Mouse (Mus musculus) fat pad, adult 2 months (tissue): ENCODE data around the gene Ttc7.
A peak's percentile ranks its signal among the peaks of the same experiment; 100 is the strongest.

Experiments used
- DNase-seq: peaks from one replicate; pipeline ENCODE4 v3.0.0-alpha.2; 2011; ENCODE audit warnings: low read depth, low spot score; ENCODE audit errors: extremely low read depth

Gene Ttc7

GRCm38 (mm10) chr17:87361132-87361531 lies 78.4 kb downstream of the Ttc7 start:
- DNase-seq, result no peak

- no peak for DNase-seq
These were observed 81.4 kb downstream of the Ttc7 start for GRCm38 (mm10) chr17:87364108-87364507.

GRCm38 (mm10) chr17:87365268-87365667 lies 82.6 kb downstream of the Ttc7 start:
- no peak for DNase-seq

GRCm38 (mm10) chr17:87366520-87366919 lies 83.8 kb downstream of the Ttc7 start:
- DNase-seq, result no peak

- DNase-seq, result no peak
These were observed 84.5 kb downstream of the Ttc7 start for GRCm38 (mm10) chr17:87367228-87367627.

- no peak for DNase-seq
These were observed 85.0 kb downstream of the Ttc7 start for GRCm38 (mm10) chr17:87367640-87368039.

GRCm38 (mm10) chr17:87368481-87368880 lies 85.8 kb downstream of the Ttc7 start:
- no peak for DNase-seq

- no peak for DNase-seq
These were observed 86.6 kb downstream of the Ttc7 start for GRCm38 (mm10) chr17:87369270-87369759.

- no peak for DNase-seq
These were observed 89.5 kb downstream of the Ttc7 start for GRCm38 (mm10) chr17:87372189-87372588.

- DNase-seq, result no peak
These were observed 90.6 kb downstream of the Ttc7 start for GRCm38 (mm10) chr17:87373327-87373726.

- DNase-seq, result no peak
These were observed 93.3 kb downstream of the Ttc7 start for GRCm38 (mm10) chr17:87375941-87376511.

- no peak for DNase-seq
These were observed 94.3 kb downstream of the Ttc7 start for GRCm38 (mm10) chr17:87376831-87377471.

- peak; percentile 82 for DNase-seq
These were observed 94.8 kb downstream of the Ttc7 start for GRCm38 (mm10) chr17:87377536-87377935.

GRCm38 (mm10) chr17:87378354-87379159 lies 95.9 kb downstream of the Ttc7 start:
- DNase-seq, result no peak

GRCm38 (mm10) chr17:87379160-87379624 lies 96.5 kb downstream of the Ttc7 start:
- DNase-seq, result no peak

GRCm38 (mm10) chr17:87379821-87380220 lies 97.1 kb downstream of the Ttc7 start:
- no peak for DNase-seq

- no peak for DNase-seq
These were observed 98.0 kb downstream of the Ttc7 start for GRCm38 (mm10) chr17:87380681-87381080.

- DNase-seq, result no peak
These were observed 103.1 kb downstream of the Ttc7 start for GRCm38 (mm10) chr17:87385835-87386234.

- no peak for DNase-seq
These were observed 104.4 kb downstream of the Ttc7 start for GRCm38 (mm10) chr17:87387068-87387467.

GRCm38 (mm10) chr17:87391242-87391641 lies 108.6 kb downstream of the Ttc7 start:
- DNase-seq, result no peak

GRCm38 (mm10) chr17:87397088-87397487 lies 114.4 kb downstream of the Ttc7 start:
- no peak for DNase-seq

- no peak for DNase-seq
These were observed 119.8 kb downstream of the Ttc7 start for GRCm38 (mm10) chr17:87402444-87402843.
